Mouse (Mus musculus): Measurements from ENCODE around the gene Gpr142. TPM values are rescaled to one million over a fixed set of nuclear protein-coding genes. Genes with fewer than 3 reads are reported as not detected.

Gene Gpr142
- not detected for total RNA-seq (2021)

GRCm38 (mm10) chr11:114798624-114799023, at the start of gene Gpr142:
Gpr142 (plus strand) TSS chr11:114798924.
- intact Hi-C loops (cut with DNase I) = no loop called here
- no peak for DNase-seq

GRCm38 (mm10) chr11:114764820-114765818, 33.6 kb upstream of the Gpr142 start, which contains the start of gene Kif19a:
Kif19a (plus strand) TSS chr11:114765388.
- intact Hi-C loops (cut with DNase I) = no loop called here
- peak; percentile 48 for DNase-seq

- no peak for DNase-seq
Observed at GRCm38 (mm10) chr11:114769911-114770310, 28.8 kb upstream of the Gpr142 start.

GRCm38 (mm10) chr11:114771896-114772295, 26.8 kb upstream of the Gpr142 start:
- no peak for DNase-seq
- intact Hi-C loops (cut with DNase I) = no loop called here

More at GRCm38 (mm10) chr11:114769911-114770310, 28.8 kb upstream of the Gpr142 start:
- intact Hi-C loops (cut with DNase I) = no loop called here

GRCm38 (mm10) chr11:114780076-114780475, 18.6 kb upstream of the Gpr142 start:
- intact Hi-C loops (cut with DNase I) = no loop called here
- no peak for DNase-seq

GRCm38 (mm10) chr11:114785892-114786291, 12.8 kb upstream of the Gpr142 start:
- DNase-seq = no peak
- intact Hi-C loops (cut with DNase I) = loop anchor here (5.0 kb wide), 1 partner anchor 39 kb away; no protein-coding TSS in a partner anchor

GRCm38 (mm10) chr11:114786326-114786725, 12.4 kb upstream of the Gpr142 start:
- no peak for DNase-seq
- intact Hi-C loops (cut with DNase I) = loop anchor here (5.0 kb wide), 1 partner anchor 39 kb away; no protein-coding TSS in a partner anchor

GRCm38 (mm10) chr11:114787611-114788010, 11.1 kb upstream of the Gpr142 start:
- no peak for DNase-seq
- intact Hi-C loops (cut with DNase I) = loop anchor here (5.0 kb wide), 1 partner anchor 40 kb away; no protein-coding TSS in a partner anchor

- intact Hi-C loops (cut with DNase I) = loop anchor here (5.0 kb wide), 1 partner anchor 42 kb away; no protein-coding TSS in a partner anchor
- peak; percentile 91 for DNase-seq
Observed at GRCm38 (mm10) chr11:114789061-114789714, 9.5 kb upstream of the Gpr142 start.

GRCm38 (mm10) chr11:114789716-114790115, 9.0 kb upstream of the Gpr142 start:
- DNase-seq = no peak
- intact Hi-C loops (cut with DNase I) = loop anchor here (5.0 kb wide), 1 partner anchor 42 kb away; no protein-coding TSS in a partner anchor

- no peak for DNase-seq
- intact Hi-C loops (cut with DNase I) = no loop called here
Observed at GRCm38 (mm10) chr11:114790171-114790570, 8.6 kb upstream of the Gpr142 start.

- intact Hi-C loops (cut with DNase I) = no loop called here
- DNase-seq = no peak
Observed at GRCm38 (mm10) chr11:114790841-114791240, 7.9 kb upstream of the Gpr142 start.

GRCm38 (mm10) chr11:114791351-114791889, 7.3 kb upstream of the Gpr142 start:
- intact Hi-C loops (cut with DNase I) = no loop called here
- DNase-seq = no peak

GRCm38 (mm10) chr11:114791891-114792411, 6.8 kb upstream of the Gpr142 start:
- peak; percentile 66 for DNase-seq
- intact Hi-C loops (cut with DNase I) = no loop called here

GRCm38 (mm10) chr11:114792931-114793494, 5.7 kb upstream of the Gpr142 start:
- intact Hi-C loops (cut with DNase I) = no loop called here

GRCm38 (mm10) chr11:114793868-114794545, 4.7 kb upstream of the Gpr142 start:
- DNase-seq = peak; percentile 56
- intact Hi-C loops (cut with DNase I) = no loop called here

More at GRCm38 (mm10) chr11:114792931-114793494, 5.7 kb upstream of the Gpr142 start:
- DNase-seq = peak; percentile 40

GRCm38 (mm10) chr11:114794691-114795090, 4.0 kb upstream of the Gpr142 start:
- intact Hi-C loops (cut with DNase I) = no loop called here
- no peak for DNase-seq

GRCm38 (mm10) chr11:114795231-114795746, 3.4 kb upstream of the Gpr142 start:
- intact Hi-C loops (cut with DNase I) = no loop called here
- peak; percentile 98 for DNase-seq

- DNase-seq = peak; percentile 89
- intact Hi-C loops (cut with DNase I) = no loop called here
Observed at GRCm38 (mm10) chr11:114795848-114796322, 2.8 kb upstream of the Gpr142 start, which contains the start of gene Btbd17. Btbd17 (minus strand) TSS chr11:114795945.

Data from left cerebral cortex, postnatal 4 days (tissue).